Mouse (Mus musculus) right cerebral cortex, adult 2 months (tissue): Measurements from ENCODE around the gene Cyp2b10.
"Not testable (repeated sequence)": the region's sequence is repeated elsewhere in the genome, so short reads cannot be mapped to it uniquely, and the experiment has no call there.

ENCODE experiments used
- DNase-seq, 2 experiments: peaks; one replicate each; pipeline ENCODE4 v3.0.0; 2021 to 2022; ENCODE audit warnings: low spot score in 2 of 2

Gene Cyp2b10

DNA sequence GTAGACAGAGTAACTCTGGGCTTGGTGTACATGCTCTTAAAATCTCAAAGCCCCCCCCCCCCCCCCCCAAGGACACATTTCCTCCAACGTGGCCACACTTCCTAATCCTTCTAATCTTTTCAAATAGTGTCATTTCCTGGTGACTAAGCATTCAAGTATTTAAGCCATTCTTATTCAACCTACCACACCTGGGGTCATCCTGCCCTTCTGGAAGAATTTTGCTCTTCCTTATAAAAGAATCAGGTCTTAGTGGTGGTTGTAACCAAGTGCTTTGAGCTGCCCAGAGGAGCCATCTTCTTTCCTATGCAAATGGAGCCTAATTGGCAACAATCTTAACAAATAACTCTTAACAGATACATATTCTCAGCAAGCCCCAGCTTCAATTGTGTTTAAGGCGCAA lies 12.6 kb downstream of the Cyp2b10 start:
- no peak for DNase-seq

DNA sequence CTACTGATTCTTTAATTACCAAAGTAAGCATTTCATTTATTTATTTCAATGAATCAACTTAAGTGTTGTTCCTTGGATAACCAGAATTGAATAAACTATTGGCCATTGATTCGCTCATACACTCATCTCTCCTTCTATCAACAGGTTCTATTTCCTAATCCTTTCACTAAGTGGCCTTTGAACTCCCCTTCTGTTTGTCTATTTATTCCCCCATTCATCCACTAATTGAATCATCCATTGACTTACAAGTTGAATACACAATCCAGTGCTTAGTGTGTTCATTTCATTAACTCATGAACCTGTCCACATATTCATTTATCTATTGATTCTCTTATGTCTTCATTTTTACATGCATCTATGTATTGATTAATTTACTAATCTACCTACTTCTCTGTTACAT lies 18.7 kb downstream of the Cyp2b10 start:
- DNase-seq, result no peak

DNA sequence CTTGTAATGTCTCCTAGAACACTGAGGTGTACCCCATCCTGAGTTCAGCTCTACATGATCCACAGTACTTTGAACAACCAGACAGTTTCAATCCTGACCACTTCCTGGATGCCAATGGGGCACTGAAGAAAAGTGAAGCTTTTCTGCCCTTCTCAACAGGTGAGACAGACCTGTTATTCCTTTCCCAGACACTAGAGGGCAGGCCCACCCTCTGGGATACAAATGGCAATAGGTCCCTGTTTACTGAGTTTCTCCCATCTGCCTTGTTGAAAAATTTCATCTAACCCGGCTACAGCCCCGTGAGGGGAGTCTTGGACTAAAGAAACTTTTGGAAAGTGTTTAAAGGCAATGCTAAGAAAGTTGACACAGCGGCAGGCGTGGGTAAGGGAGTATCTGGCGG lies 19.9 kb downstream of the Cyp2b10 start:
- not testable (repeated sequence) for DNase-seq

DNA sequence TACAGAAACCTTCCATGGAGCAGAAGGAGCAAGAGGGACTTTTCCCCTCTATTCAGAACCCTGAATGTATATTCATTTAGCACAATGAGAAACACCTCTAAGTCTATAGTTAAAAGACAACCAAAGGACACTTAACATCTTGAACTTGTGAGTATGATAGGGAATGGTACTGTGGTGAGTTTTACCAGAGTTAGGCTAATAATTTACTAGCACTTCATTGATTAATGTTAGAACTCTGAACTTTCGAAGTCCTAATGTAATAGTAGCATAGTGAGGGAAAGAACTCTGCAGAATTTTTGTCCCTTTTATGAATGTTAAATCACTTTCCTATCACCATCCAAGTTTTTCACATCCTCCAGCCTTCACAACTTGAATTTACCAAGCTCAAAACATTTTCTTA lies 22.0 kb downstream of the Cyp2b10 start:
- no peak for DNase-seq

DNA sequence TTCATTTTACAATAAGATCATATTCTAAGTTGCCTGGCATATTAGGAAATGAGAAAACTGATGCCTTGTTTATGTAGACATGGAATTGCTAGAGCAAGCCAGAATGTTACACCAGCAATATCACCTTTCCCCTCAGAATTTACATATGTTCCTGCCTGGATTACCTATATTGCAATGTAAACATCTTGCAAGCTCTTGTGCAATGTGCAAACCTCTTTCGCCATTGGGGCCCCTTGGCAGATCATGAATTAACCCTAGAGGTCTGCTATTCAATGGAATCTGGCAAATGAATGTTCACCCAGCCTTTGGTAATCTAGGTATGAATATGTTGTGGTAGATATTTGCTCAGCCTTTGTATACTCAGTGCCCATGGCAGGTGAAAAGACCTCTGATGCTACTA lies 47.9 kb downstream of the Cyp2b10 start:
- no peak for DNase-seq
